Comparison of ENCODE assay signal across 16 mouse cellular contexts in the genomic region with DNA sequence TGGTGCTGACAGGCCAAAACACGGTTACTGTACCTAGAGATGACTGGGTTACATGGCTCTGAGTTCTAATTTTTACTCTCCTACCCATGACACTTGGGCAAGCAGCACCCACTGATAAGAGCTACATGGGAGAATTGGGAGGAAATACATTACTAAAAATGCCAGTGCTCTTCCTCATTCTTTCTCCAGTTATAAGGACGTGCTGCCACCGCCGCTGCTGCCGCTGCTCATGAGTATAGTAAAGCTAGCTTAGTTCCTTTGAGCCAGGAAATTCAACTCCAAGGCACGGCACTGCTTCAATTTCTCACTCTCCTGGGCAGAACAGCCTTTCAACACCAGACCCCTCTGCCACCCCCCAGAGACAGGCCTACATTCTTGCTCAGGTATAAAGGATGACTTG.
DNase-seq lines count a peak whose midpoint lies in the region; ATAC-seq and TF ChIP-seq lines count a peak whose summit lies in the region.
"Had no signal": no experiment of that assay in that cellular context is flagged by ENCODE, and none has a peak within 500 bp of the region (broad histone marks: within the 10 kb centered on the region; RNA-seq: fewer than 3 reads in every experiment).

No protein-coding gene starts in this region.

- no peak for DNase-seq in heart, postnatal 10 days
- peak; percentile 75 for DNase-seq in lung, postnatal 0 days (ENCODE audit: low spot score)
- no peak for DNase-seq in lung, postnatal 10 days
- no peak for DNase-seq in limb, embryonic 14.5 days (ENCODE audit: low spot score)
- DNase-seq in thymus, postnatal 4 days, result no peak
- no peak for DNase-seq in left cerebral cortex, adult 11 months (ENCODE audit: low spot score)
- DNase-seq: adrenal gland, postnatal 14 days; cerebellum, postnatal 25 days; gastrocnemius, postnatal 14 days; retina, postnatal 1 day; spleen, adult 18-20 months had no signal

- no peak for TF ChIP-seq CTCF in lung, postnatal 0 days (IDR thresholded peaks at IDR 0.05)

- peaks cover 4% of the 10 kb centered on the region; the same call in 1 of the 2 replicates for H3K36me3 ChIP-seq in heart, embryonic 15.5 days
- H3K36me3 ChIP-seq in lung, postnatal 0 days (ENCODE audit: insufficient read depth, low read length), result no peaks in the 10 kb centered on the region
- H3K36me3 ChIP-seq in limb, embryonic 14.5 days (ENCODE audit: control insufficient read depth, insufficient read depth, low read length), result peaks cover 3% of the 10 kb centered on the region
- H3K36me3 ChIP-seq: hindbrain, embryonic 13.5 days; liver, embryonic 12.5 days; neural tube, embryonic 13.5 days had no signal

- H3K4me2 ChIP-seq in heart, embryonic 15.5 days, result no peak overlapping the region
- no peak overlapping the region for H3K4me2 ChIP-seq in lung, postnatal 0 days (replicated peaks; ENCODE audit: low read depth, low read length)
- no peak overlapping the region for H3K4me2 ChIP-seq in limb, embryonic 14.5 days (replicated peaks; ENCODE audit: low read depth, low read length, severe bottlenecking)
- H3K4me2 ChIP-seq: hindbrain, embryonic 13.5 days; liver, embryonic 12.5 days; neural tube, embryonic 13.5 days had no signal

- 44% methylated on average over 6 of the region's 6 CpGs for WGBS in heart, embryonic 15.5 days
- 35% methylated on average over 6 of the region's 6 CpGs for WGBS in lung, postnatal 0 days
- WGBS in limb, embryonic 14.5 days, result 46% methylated on average over 6 of the region's 6 CpGs

- H3K4me1 ChIP-seq in heart, embryonic 15.5 days (replicated peaks), result peaks cover 40% of the 10 kb centered on the region
- H3K4me1 ChIP-seq in lung, postnatal 0 days (ENCODE audit: insufficient read depth, low read depth, low read length), result peaks cover 11% of the 10 kb centered on the region; the same call in 1 of the 2 replicates
- H3K4me1 ChIP-seq in limb, embryonic 14.5 days (ENCODE audit: control insufficient read depth, insufficient read depth, low read length), result peaks cover 22% of the 10 kb centered on the region
- H3K4me1 ChIP-seq: liver, embryonic 12.5 days had no signal

- H3K27ac ChIP-seq in heart, embryonic 15.5 days, result peak overlapping the region; percentile 83
- H3K27ac ChIP-seq in lung, postnatal 0 days (ENCODE audit: low read length), result peak overlapping the region; percentile 79
- peak overlapping the region; percentile 52 for H3K27ac ChIP-seq in limb, embryonic 14.5 days (replicated peaks; ENCODE audit: low read depth, low read length)
- H3K27ac ChIP-seq: hindbrain, embryonic 13.5 days; liver, embryonic 12.5 days; neural tube, embryonic 13.5 days had no signal

- H3K27me3 ChIP-seq in heart, embryonic 15.5 days, result no peaks in the 10 kb centered on the region
- no peaks in the 10 kb centered on the region for H3K27me3 ChIP-seq in lung, postnatal 0 days (replicated peaks; ENCODE audit: insufficient read depth, low read length)
- H3K27me3 ChIP-seq in limb, embryonic 14.5 days (ENCODE audit: control insufficient read depth, insufficient read depth, low read length), result no peaks in the 10 kb centered on the region
- H3K27me3 ChIP-seq: hindbrain, embryonic 13.5 days; liver, embryonic 12.5 days; neural tube, embryonic 13.5 days had no signal

- H3K4me3 ChIP-seq in heart, embryonic 15.5 days, result no peak overlapping the region
- H3K4me3 ChIP-seq in lung, postnatal 0 days (ENCODE audit: low read depth, low read length), result no peak overlapping the region
- no peak overlapping the region for H3K4me3 ChIP-seq in limb, embryonic 14.5 days (replicated peaks; ENCODE audit: low read length)
- H3K4me3 ChIP-seq: hindbrain, embryonic 13.5 days; liver, embryonic 12.5 days; neural tube, embryonic 13.5 days had no signal

- H3K9ac ChIP-seq in heart, embryonic 15.5 days, result no peak overlapping the region
- H3K9ac ChIP-seq in lung, postnatal 0 days (replicated peaks; ENCODE audit: low read depth), result no peak overlapping the region
- H3K9ac ChIP-seq in limb, embryonic 14.5 days (ENCODE audit: low read depth, low read length, severe bottlenecking), result no peak overlapping the region
- H3K9ac ChIP-seq: hindbrain, embryonic 13.5 days; liver, embryonic 12.5 days; neural tube, embryonic 13.5 days had no signal

- TF ChIP-seq EP300 in lung, postnatal 0 days (IDR thresholded peaks at IDR 0.05), result no peak

- intact Hi-C loops in heart, postnatal 10 days (cut with DNase I), result no loop called here

- ATAC-seq in heart, embryonic 15.5 days (replicated peaks; ENCODE audit: insufficient number of reproducible peaks, insufficient read depth, low FRiP score, low read depth), result no peak
- peak; percentile 51 for ATAC-seq in lung, postnatal 0 days
- no peak for ATAC-seq in limb, embryonic 14.5 days (ENCODE audit: low FRiP score, low read depth)
- ATAC-seq: forebrain, embryonic 16.5 days; liver, embryonic 12.5 days had no signal

- no peak for TF ChIP-seq POLR2A in limb, embryonic 14.5 days (IDR thresholded peaks at IDR 0.05; ENCODE audit: borderline replicate concordance, extremely low read depth, insufficient read depth, insufficient read length)

- no peaks in the 10 kb centered on the region for H3K9me3 ChIP-seq in heart, embryonic 15.5 days (replicated peaks)
- no peaks in the 10 kb centered on the region for H3K9me3 ChIP-seq in lung, postnatal 0 days (ENCODE audit: low read length)
- no peaks in the 10 kb centered on the region for H3K9me3 ChIP-seq in limb, embryonic 14.5 days (ENCODE audit: control insufficient read depth, low read length)
- H3K9me3 ChIP-seq: hindbrain, embryonic 13.5 days; liver, embryonic 12.5 days; neural tube, embryonic 13.5 days had no signal
